Mouse (Mus musculus) neural tube, embryonic 10.5 days (tissue): ENCODE measurements around the gene Dctn2.
A peak's percentile ranks its signal among the peaks of the same experiment; 100 is the strongest.
"Not testable (repeated sequence)": the region's sequence is repeated elsewhere in the genome, so short reads cannot be mapped to it uniquely, and the experiment has no call there.

ENCODE experiments used
- DNase-seq: peaks from one replicate; pipeline ENCODE4 v3.0.0-alpha.2; 2017; ENCODE audit warnings: low spot score; ENCODE audit errors: extremely low spot score

The Dctn2 gene

DNA sequence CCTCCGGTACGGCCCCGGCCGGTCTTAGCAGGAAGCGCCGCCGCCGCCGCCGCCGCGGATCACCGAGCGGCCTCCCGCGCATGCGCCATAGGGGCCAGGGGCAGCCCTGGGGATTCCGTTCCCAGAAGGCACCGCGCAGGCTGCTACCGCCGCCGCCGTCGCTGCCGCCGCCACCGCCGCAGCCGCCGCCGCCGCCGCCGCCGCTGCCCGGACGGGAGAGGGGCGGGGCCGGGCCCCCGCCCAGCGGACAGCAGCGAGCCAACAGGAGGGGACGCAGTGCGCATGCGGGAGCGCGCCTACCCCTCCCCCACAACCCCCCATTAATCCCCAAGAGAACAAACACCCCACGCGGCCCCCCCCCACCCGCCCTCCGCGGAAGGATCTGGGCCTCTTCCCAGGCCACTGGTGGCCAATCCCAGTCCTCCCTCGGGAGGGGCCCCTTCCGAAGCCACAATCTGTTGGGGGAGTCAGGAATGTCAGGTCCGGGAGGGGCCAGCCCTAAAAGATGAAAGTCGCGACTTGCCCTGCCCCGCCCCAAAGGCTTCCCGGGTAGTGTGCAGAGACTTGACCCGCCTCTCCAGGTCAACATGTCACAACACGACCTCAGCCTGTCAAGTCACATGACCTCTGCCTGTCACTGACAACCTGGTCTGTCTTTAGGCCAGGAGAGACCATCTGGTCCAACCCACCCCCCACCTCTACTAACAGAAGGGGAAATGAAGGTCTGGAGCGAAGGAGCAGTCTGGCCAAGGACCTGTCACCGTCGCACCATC lies 22.8 kb downstream of the Dctn2 start, which contains the start of gene Mbd6:
TSS of gene Mbd6 (minus strand) at position 219 of the 773 bp plus-strand sequence.
- peak; percentile 91 for DNase-seq

DNA sequence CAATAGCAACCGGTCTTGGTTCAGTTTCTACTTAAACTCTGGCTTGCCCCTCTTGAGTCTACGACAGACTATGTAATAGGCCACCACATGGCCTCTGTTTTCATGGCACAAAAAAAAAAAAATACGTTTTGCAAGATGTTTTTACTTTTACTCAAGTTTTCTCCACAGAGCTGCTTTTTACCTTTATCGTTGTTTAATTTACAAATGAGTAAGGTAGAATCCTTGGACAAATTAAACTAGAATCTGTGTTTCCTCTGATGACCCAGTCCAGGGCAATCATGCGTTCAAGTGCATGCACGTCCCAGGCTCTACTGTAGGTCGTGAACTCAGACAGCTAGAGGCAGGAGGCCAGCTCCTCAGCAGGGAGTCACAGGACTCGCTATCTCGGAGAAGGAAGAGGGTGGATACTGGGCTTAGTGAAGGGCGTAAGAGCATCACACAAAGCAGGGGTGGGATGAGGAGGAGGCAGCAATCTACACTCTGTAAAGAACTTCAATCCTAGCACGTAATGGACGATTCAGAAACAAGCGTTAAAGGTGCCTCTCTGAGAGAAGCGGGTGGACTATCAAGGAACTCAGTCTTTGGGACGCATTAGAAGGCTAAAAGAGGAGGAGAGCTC lies 23.5 kb downstream of the Dctn2 start:
- DNase-seq, result no peak

DNA sequence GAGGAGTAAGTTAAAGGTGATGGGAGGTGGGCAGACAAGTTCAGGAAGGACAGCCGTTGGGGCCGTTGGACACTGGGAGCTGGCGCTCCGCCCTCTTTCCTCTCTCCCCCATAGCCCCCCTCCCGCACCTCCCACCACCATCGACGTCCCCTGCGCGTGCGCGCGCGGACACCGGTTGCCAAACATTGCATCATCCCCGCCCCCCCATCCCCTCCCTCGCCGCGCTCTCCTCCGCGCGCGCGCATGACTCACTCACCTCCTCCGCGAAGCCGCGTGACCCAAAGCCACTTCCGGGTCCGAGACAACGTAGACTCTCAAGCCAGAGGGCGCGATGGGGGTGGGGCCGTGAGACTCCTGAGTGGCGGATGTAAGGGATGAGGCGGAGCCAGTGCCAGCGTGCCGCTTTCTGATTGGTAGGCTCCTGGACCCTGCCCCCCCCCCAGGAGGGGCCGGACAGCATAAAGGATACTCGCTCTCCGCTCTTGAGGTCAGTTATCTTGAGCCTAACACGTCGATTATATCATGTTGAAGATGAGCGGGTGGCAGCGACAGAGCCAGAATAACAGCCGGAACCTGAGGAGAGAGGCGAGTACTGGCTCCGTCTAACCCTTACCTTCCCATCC lies 24.2 kb downstream of the Dctn2 start:
- peak; percentile 100 for DNase-seq

DNA sequence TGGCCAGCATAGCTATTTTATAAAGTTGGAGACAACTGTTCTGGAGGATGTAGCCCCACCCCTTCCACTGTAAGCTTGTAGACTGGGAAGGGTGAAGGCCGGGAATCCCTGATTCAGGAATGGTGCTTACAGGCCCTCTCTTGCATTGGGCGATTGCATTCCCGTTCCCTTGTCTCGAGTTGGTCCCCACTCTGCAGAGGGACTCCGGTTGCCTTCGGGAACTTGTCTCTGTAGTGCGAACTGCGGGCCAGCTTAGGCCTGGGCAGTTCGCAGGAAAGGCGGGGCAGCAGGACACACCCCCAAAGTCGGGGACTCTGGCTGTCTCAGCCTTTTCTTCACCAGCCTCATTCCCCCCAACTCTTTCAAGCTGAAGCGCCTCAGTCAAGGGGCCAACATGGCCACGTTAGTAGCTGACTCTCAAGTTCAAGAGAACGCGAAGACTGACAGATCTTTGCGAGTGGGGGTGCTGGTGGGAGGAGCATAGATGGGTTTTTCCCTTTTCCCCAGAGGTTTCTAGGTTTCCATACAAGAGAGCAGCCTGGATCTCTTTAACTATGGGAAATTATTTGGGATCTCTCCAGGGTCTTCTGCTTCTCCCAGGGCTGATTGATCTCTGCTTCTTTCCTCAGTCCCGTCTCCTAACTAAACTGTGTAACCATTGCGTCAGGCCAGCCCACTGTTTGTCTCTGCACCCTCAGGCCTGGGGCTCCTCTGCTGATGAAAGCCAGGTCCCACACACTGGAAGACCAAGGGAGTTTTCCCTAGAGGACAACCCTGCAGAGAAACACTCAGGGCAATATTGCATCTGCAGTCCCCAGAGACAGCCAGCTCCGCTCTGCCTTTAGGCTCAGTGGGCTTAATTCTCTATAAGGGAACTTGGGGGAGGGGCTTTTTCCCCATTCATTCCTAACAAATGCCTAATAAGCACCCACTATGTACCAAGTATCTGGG lies 25.0 kb downstream of the Dctn2 start:
- no peak for DNase-seq

DNA sequence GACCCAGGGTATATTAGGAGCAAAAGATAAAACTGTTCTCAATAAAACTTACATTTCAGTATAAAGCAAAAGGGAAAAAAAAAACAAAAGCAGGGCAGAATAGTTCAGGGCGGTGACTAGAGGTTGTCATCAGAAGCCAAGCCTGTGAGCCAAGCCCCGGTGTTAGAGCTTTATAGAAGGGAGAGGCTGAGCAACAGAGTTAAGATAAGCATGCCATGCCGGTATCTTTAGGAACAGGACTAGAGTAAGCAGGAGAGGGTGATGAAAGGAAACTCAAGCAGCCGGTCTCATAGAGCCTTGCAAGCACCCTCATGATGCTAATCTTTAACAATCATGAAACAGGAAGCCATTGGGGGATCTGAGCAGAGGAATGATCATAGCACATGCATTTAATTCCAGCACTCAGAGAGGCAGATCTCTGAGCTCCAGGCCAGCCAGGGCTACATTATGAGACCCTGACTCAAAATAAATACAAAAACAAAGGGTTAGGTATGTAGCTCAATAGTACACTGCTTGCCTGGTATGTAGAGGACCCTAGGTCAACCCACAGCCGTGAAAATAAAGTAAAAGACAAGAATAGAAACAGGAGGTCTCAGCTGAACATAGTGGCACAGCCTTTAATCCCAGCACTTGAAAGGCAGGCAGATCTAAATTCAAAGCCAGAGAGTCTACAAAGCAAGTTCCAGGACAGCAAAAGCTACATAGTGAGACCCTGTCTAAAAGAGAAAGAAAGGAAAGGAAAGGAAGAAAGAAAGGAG lies 25.9 kb downstream of the Dctn2 start:
- no peak for DNase-seq

DNA sequence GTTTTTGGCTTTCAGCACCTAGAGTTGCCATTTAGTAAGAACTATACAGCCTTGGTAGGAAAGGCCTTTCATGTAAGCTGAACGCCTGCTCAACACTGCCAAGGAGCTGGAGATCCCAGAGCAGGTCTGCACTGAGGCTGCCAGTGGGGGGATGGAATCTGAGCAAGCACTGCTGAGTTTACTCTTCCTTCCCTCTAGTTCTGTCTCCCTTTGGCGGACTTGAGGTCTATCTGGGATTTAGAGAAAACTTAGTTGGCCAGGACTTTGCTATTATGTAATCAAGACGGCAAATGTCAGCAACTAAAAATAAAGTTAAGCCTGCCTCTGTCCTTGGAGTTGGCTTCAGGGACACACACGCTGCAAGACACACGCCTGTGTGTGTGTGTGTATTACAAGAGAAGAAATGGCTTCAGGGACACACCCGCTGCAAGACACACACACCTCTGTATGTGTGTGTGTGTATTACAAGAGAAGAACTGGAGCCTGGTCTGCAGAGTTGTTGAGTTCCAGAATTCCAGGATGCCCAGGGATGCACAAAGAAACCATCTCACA lies 26.9 kb downstream of the Dctn2 start:
- DNase-seq, result no peak

DNA sequence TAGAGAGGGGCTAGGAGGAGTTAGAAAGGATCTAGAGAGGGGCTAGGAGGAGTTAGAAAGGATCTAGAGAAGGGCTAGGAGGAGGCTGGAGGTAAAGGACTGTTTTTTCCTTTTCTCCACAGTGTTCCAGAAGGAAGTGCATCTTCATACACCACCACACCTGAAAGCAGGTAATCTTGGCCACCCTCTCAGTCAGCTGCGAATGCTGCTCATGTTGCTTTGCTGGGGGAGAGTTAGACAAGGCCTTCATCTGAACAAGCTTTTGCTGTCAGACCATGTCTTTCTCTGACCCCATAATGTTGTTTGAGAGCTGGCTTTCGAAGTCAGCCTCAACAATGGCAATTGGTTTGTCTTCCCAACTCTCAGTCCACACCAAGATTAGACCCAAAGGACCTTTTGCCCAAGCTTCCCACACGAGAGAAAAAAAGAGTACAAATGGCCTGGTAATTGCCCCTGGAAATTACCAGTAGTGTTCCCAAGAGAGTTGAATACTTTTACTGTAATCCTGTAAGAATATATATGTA lies 27.5 kb downstream of the Dctn2 start:
- DNase-seq, result no peak

DNA sequence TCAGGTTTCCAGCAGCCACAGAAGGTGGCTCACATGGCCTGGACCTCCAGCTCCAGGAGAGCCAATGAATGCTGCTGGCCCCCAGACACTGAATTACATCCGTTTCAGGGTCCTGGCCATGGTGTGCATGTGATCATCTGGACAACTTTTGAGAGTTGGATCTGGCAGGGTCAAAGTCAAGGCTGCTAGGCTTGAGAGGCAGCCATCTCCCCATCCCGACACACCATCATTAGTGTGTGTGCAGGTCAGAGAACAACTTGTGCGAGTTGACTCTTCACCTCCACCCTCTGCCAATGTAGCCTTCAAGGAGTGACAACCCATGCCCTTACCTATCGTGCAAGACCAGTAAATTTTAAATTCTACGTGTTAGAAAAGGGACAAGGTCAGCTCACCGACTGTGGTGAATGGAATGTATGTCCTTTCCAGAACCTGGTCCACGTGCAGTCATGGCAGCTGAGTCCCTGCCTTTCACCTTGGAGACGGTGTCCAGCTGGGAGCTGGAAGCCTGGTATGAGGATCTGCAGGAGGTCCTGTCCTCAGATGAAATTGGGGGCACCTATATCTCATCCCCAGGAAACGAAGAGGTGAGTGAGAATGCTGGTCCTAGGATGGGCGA lies 28.8 kb downstream of the Dctn2 start:
- no peak for DNase-seq

DNA sequence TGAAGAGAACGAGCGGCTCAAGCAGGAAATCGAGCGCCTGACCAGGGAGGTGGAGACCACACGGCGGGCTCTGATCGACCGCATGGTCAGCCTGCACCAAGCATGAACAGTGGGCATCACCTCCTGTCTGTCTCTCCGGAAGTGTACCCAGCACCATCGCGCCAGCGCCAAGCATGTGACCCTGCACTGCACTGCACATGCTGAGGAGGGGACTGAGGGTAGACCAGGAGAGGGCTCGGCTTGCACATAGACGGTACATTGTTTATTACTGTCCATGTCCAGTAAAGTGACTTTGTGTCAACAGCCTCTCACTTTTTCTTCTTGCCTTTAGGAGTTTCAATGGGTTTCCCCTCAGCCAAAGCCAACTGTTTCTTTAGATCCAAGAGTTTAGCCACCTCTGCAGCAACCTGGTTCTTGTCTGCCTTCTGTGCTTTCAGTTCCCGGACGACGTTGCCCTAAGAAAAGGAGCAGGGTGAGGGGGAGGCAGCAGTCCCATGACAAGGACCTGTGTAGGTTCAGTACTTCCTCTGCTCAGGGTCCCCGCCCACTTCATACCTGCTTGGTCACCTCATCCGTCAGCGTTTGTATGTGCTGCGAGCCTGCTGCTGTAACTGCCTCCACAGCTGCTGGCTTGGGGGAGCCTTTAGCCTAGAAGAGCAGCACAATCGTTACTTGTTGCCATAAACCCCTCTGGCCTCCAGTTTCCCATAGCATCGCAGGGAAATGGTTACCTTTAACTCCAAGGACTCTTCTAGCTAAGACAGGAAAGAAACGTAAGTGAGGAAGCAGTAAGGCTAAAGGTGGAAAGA lies 30.0 kb downstream of the Dctn2 start:
- DNase-seq, result no peak

DNA sequence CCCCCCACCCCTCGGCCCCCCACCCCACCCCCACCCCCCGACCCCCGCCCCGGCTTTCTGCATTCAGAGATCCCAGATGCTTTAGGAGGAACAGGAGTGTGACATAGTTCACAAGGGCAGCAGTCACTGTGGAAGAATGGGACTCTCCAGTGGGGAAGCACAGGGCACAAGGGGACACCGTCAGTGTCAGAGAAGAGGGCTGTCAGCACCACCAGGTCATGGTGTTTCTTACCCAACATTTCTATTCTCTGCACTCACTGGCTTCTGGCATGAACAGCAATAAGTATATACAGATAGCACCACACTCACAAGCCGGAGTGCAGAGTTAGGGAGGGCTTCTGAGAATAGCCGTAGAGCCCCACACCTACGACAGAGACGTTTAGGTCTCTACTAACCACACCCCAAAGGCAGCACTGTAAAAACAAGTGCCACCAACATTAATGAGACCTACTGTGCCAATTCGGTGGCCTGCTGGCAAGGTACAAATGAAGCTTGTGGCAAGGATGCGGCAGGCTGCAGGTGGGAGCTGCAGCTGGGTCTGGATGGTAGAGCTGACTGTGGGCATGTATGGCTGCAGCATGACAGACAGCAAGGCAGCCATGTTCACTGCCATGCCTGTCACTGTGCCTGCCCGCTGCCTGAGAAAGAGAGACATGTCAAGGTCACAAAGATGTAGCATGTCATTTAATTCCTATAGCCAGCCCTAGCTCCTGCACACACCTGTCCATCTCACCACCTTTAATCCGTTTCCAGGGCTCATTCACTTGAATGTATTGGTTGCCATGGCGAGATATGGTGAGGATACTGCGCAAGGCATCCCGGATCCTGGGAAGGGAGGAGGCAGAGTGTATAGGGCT lies 31.1 kb downstream of the Dctn2 start:
- DNase-seq, result no peak

DNA sequence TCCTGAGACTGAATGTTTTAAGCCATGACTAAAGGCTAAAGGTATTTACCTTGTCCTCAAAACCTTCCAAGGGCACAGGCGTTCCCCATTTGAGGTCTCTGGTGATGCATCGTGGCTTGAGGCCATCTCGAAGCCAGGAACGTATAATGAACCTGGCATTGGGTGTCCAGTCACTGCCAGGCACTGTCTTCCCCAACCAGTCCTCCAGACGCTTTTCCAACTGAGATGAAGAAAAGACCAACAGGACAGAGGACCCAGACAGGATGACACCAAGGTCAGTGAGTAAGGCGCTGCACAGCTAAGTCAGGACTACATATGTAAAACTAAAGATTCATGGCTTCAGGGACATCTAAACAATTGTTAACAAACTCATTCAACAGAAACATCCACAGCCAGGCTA lies 34.2 kb downstream of the Dctn2 start:
- DNase-seq, result no peak

DNA sequence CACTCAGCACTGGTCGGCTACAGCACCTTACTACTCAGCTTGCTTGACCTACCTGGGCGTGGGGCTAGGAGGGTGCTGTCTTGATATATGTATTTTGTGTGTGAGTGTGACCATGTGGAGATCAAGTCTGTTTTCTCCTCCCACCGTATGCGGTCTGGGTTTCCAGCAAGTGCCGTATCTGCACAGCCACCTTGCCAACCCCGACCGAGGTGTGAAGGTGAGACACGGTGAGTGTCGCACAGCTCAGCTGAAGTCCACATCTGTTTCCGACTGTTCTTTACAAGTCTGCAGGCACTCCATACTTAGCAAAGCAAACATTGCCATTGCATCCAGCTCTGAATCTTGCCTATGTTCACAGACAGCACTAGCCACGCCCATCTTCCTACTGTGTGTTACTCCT lies 37.0 kb downstream of the Dctn2 start:
- DNase-seq, result no peak

DNA sequence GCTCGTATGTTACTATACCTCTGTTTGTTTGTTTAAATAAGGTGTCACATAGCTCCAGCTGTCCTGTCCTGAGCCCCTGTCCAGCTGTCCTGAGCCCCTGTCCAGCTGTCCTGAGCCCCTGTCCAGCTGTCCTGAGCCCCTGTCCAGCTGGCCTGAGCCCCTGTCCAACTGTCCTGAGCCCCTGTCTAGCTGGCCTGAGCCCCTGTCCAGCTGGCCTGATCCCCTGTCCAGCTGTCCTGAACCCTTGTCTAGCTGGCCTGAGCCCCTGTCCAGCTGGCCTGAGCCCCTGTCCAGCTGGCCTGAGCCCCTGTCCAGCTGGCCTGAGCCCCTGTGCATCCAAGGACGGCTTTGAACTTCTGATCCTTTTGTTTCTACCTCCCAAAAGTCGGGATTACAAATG lies 43.0 kb downstream of the Dctn2 start:
- DNase-seq, result not testable (repeated sequence)

DNA sequence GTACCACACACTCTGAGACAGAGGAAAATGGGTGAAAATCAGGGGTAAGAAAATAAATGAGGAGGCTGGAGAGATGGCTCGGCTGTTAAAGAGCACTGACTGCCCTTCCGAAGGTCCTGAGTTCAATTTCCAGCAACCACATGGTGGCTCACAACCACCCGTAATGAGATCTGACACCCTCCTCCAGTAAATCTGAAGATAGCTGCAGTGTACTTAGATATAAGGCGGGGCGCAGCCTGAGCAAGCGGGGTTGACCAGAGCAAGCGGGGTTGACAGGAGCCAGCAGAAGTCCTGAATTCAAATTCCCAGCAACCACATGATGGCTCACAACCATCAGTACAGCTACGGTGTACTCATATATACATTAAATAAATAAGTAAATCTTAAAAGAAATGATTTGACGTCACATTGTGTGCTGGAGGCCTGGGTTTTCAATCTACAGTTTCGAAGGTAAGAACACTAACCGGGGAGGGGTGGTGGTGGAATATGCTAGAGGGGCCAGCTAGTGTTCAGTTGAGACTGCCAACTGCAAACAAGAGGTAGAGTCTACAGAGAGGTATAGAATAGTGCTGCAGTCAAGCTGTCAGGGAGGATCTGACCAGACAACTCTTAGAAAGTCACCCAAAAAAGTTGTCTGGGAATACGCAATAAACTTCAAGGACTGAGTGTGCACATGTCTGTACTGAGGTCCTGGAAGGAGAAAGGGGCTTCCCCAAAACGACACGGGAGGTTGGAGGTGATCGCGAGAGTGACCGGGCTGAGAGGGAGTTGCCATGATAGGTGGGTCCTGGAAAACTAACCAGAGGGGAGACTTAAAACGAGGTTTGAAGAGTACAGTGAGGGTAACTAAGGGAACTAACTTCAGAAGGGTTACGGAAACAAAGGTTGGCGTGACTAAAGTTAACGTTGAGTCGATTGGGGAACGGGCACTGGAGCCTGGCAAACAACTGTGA lies 44.6 kb downstream of the Dctn2 start:
- DNase-seq, result no peak

DNA sequence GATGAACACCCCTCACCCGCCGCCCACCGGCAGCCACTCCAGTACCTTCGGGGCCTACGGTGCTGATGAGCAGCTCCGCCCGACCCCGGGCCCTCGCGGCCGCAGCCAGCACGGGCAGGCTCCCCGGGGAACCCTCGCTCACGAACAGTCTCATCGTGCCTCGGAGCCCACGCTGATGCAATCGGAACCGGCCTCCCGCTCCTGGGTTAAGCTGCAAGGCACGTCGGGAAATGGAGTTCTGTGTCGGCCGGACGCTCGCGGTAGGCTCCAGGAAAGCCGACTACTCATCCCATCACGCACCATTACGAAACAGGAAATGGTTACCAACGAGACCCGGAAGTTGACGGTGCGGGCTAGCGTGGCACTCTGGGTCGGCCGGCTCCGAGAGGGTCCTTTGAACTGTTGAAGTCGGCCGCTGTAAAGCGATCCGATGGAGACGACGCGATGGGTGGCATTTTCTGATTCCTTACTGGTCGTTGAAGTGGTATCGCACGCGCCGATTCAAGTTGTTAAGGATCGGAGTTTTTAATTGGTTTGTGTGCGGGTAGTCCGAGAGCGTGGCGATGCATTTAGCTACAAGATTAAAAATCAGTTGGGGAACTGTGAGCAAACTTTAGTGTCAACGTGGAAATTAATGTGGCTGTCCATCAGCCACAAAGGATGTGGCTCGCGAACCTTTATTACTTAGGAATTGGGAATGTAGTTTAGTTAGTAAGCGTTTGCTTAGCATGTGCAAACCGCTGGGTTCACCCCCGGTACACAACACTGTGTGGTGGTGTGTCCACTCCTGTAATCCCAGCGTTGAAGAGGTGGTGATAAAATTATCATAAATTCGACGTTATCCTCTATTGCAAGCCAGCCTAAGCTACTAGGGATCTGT lies 45.5 kb downstream of the Dctn2 start, which contains the start of gene Mars:
TSS of gene Mars (minus strand) at position 311 of the 880 bp plus-strand sequence.
- DNase-seq, result peak; percentile 93

DNA sequence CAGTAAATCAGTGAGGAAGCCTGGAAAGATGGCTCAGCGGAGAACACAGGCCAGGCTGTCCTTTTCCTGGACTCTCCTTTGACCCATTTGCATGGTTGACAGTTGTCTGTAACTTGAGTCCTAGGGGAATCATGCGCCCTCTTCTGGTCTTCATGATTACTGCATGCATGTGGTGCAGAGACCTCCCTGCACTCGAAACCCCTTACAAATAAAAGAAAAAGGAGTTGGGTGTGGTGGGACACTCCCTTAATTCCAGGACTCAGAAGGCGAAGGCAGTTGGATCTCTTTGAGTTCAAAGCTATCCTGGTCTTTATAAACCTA lies 46.1 kb downstream of the Dctn2 start:
- DNase-seq, result peak; percentile 89
